Mouse (Mus musculus) CD4-positive naive resting alpha-beta T cell, adult 76 days (primary cell): ENCODE measurements around the gene Pcdh8. TPM values are rescaled to one million over a fixed set of nuclear protein-coding genes. Genes with fewer than 3 reads are reported as not detected.

Source experiments
- total RNA-seq: library from RNA; stranded (reverse); gene quantifications from one replicate; pipeline ENCODE4 v1.2.4, GENCODE M21; 2023

The Pcdh8 gene
- not detected for total RNA-seq

DNA sequence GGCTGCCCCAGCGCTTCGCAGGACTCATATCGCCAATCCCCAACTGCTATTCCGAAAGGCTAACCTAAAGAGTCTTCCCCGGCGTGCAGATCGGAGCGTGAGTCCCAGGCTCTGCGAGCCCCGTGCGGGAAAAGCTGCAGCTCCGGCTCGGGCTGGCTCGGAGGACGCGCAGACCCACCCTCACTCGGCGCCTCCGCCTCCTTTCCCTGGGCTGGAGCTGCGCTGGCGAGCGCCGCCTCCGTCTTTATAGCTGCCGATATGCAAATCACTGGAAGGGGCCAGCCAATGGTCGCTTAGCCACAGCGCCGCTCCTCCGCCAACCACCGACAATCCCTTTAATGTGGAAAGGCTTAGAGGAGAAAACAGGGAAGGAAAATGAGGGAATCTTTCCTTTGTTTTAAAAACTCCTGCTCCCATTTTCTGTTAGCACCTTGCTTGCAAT lies at the start of gene Pcdh8:
Gene Pcdh8 (minus strand): TSS at position 219 of the 442 bp plus-strand sequence.

Other genes starting within 250 kb of the Pcdh8 start
- gene Sugt1, start 183.6 kb downstream of the Pcdh8 start, total RNA-seq = 79.8 TPM
- not detected for gene Cnmd, start 109.1 kb downstream of the Pcdh8 start, total RNA-seq
- 0.67 TPM for gene Olfm4, start 212.8 kb upstream of the Pcdh8 start, total RNA-seq